11 mouse cellular contexts compared by ENCODE assay signal in the genomic region with DNA sequence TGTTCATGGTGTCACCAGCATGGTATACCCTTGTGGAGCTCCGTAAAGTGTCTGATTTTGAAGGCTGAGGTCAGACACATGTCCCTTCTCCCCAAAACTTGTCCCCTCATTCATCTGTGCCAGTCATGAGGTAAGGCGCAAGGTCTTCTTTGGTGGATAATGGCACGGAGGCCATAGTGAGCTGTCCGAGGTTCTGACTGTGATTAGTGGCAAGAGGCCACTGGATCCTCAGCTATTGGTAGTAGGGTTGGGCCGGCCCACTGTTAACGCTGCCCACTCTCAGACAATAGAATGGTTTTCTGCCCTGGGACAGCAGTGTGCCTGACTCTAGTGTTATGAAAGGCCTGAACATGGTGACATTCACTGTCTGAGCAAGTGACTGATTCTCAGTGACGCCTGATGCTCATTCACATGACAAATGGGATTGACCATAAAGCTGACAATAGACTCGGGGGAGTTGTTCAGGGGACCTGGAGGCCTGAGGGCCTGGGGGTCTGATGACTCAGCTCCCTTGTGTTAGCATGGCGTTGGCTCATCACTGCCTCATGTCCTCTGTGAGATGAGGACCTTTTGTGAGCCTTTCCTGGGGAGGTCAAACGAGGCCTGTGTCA.
DNase-seq lines count a peak whose midpoint lies in the region; ATAC-seq and TF ChIP-seq lines count a peak whose summit lies in the region.
"Had no signal": no experiment of that assay in that cellular context is flagged by ENCODE, and none has a peak within 500 bp of the region (broad histone marks: within the 10 kb centered on the region; RNA-seq: fewer than 3 reads in every experiment).

No protein-coding gene starts in this region.

- no peak overlapping the region for H3K4me2 ChIP-seq in heart, embryonic 11.5 days
- no peak overlapping the region; the same call in 1 of the 2 replicates for H3K4me2 ChIP-seq in neural tube, embryonic 15.5 days
- H3K4me2 ChIP-seq in stomach, postnatal 0 days (replicated peaks; ENCODE audit: low read depth), result no peak overlapping the region

- no peak overlapping the region for H3K27ac ChIP-seq in heart, embryonic 11.5 days (ENCODE audit: low read depth, low read length)
- H3K27ac ChIP-seq in neural tube, embryonic 15.5 days (replicated peaks), result no peak overlapping the region
- H3K27ac ChIP-seq in embryonic facial prominence, embryonic 10.5 days (replicated peaks), result no peak overlapping the region
- no peak overlapping the region for H3K27ac ChIP-seq in stomach, postnatal 0 days (replicated peaks)

- H3K9ac ChIP-seq in heart, embryonic 11.5 days (ENCODE audit: low read depth, low read length), result no peak overlapping the region
- no peak overlapping the region for H3K9ac ChIP-seq in neural tube, embryonic 15.5 days (replicated peaks)
- no peak overlapping the region for H3K9ac ChIP-seq in stomach, postnatal 0 days (ENCODE audit: low read length)
- H3K9ac ChIP-seq: liver, postnatal 0 days had no signal

- H3K4me3 ChIP-seq in heart, embryonic 11.5 days (ENCODE audit: low read depth, low read length), result no peak overlapping the region
- H3K4me3 ChIP-seq in neural tube, embryonic 15.5 days (replicated peaks), result no peak overlapping the region
- no peak overlapping the region for H3K4me3 ChIP-seq in embryonic facial prominence, embryonic 10.5 days
- H3K4me3 ChIP-seq in stomach, postnatal 0 days (ENCODE audit: low read depth, low read length), result no peak overlapping the region

- no peak for TF ChIP-seq EP300 in stomach, postnatal 0 days (optimal IDR thresholded peaks at IDR 0.05)

- ATAC-seq in heart, embryonic 11.5 days (replicated peaks; ENCODE audit: insufficient number of reproducible peaks, low FRiP score, low TSS enrichment), result no peak; the same call in 1 of the 2 replicates
- ATAC-seq in neural tube, embryonic 15.5 days (ENCODE audit: low FRiP score), result no peak
- no peak for ATAC-seq in stomach, postnatal 0 days (ENCODE audit: low FRiP score, low TSS enrichment)
- ATAC-seq: inflammation-experienced regulatory T-cells, adult 6 months; liver, postnatal 0 days had no signal

- WGBS in heart, embryonic 11.5 days (ENCODE audit: insufficient replicate concordance), result 35% methylated on average over 10 of the region's 10 CpGs
- WGBS in neural tube, embryonic 15.5 days, result 23% methylated on average over 10 of the region's 10 CpGs
- 40% methylated on average over 10 of the region's 10 CpGs for whole genome bisulfite sequencing in embryonic facial prominence, embryonic 10.5 days
- WGBS in stomach, postnatal 0 days, result 29% methylated on average over 10 of the region's 10 CpGs

- no peaks in the 10 kb centered on the region for H3K9me3 ChIP-seq in heart, embryonic 11.5 days (replicated peaks; ENCODE audit: control insufficient read depth, low read length)
- no peaks in the 10 kb centered on the region for H3K9me3 ChIP-seq in neural tube, embryonic 15.5 days (replicated peaks)
- H3K9me3 ChIP-seq in embryonic facial prominence, embryonic 10.5 days, result no peaks in the 10 kb centered on the region
- H3K9me3 ChIP-seq in stomach, postnatal 0 days (ENCODE audit: control insufficient read depth, low read length), result no peaks in the 10 kb centered on the region

- peak; percentile 46 for DNase-seq in heart, postnatal 4 days
- peak; percentile 57 for DNase-seq in neural tube, embryonic 10.5 days (ENCODE audit: extremely low spot score, low spot score)
- DNase-seq in embryonic facial prominence, embryonic 10.5 days (ENCODE audit: low spot score), result peak; percentile 47
- DNase-seq in retina, postnatal 7 days (ENCODE audit: low read depth, low spot score), result peak; percentile 0
- no peak for DNase-seq in stomach, postnatal 0 days (ENCODE audit: low spot score)
- no peak for DNase-seq in gastrocnemius, postnatal 25 days
- DNase-seq: cerebellum, adult 18-20 months; liver, postnatal 0 days had no signal

- H3K4me1 ChIP-seq in heart, embryonic 11.5 days (ENCODE audit: control insufficient read depth, insufficient read depth, low read length), result no peaks in the 10 kb centered on the region
- peaks cover 10% of the 10 kb centered on the region; the same call in 1 of the 2 replicates for H3K4me1 ChIP-seq in neural tube, embryonic 15.5 days
- H3K4me1 ChIP-seq in embryonic facial prominence, embryonic 10.5 days, result no peaks in the 10 kb centered on the region
- no peaks in the 10 kb centered on the region for H3K4me1 ChIP-seq in stomach, postnatal 0 days (replicated peaks; ENCODE audit: control insufficient read depth, insufficient read depth)

- TF ChIP-seq CTCF in stomach, postnatal 0 days (IDR thresholded peaks at IDR 0.05; ENCODE audit: low read depth), result no peak

- H3K27me3 ChIP-seq in heart, embryonic 11.5 days (ENCODE audit: control insufficient read depth, insufficient read depth, low read length), result no peaks in the 10 kb centered on the region
- H3K27me3 ChIP-seq in neural tube, embryonic 15.5 days (replicated peaks), result no peaks in the 10 kb centered on the region
- no peaks in the 10 kb centered on the region for H3K27me3 ChIP-seq in embryonic facial prominence, embryonic 10.5 days (replicated peaks; ENCODE audit: low read depth, poor library complexity, severe bottlenecking)
- H3K27me3 ChIP-seq in stomach, postnatal 0 days (ENCODE audit: control insufficient read depth, insufficient read depth, low read length), result no peaks in the 10 kb centered on the region

- H3K36me3 ChIP-seq in heart, embryonic 11.5 days (ENCODE audit: control insufficient read depth, insufficient read depth, low read length), result no peaks in the 10 kb centered on the region
- no peaks in the 10 kb centered on the region for H3K36me3 ChIP-seq in neural tube, embryonic 15.5 days
- no peaks in the 10 kb centered on the region for H3K36me3 ChIP-seq in embryonic facial prominence, embryonic 10.5 days (replicated peaks)
- no peaks in the 10 kb centered on the region for H3K36me3 ChIP-seq in stomach, postnatal 0 days (ENCODE audit: control insufficient read depth, insufficient read depth, low read length)

Comparison
In these comparisons a context has a peak if more than half of its experiments do, and no peak if none do; other contexts are left out.
1. DNase-seq: peak in heart, postnatal 4 days (single experiment), neural tube, embryonic 10.5 days (single experiment), embryonic facial prominence, embryonic 10.5 days (single experiment) and retina, postnatal 7 days (single experiment); none in stomach, postnatal 0 days (single experiment) and gastrocnemius, postnatal 25 days (single experiment).